Mouse (Mus musculus) hematopoietic stem cell, adult 5-6 weeks (primary cell): ENCODE measurements around the gene Arl5c. TPM values are rescaled to one million over a fixed set of nuclear protein-coding genes. Genes with fewer than 3 reads are reported as not detected.

ENCODE experiments used
- ATAC-seq, 2 experiments: fragments of 125-278 bp in 1 of 2; replicated peaks in 1 of 2; 2 replicates each; pipeline ENCODE4 v1.8.0; 2016 to 2017; ENCODE audit warnings: inconsistent platforms in 2 of 2, mild to moderate bottlenecking in 2 of 2, moderate number of reproducible peaks in 2 of 2, low read depth in 1 of 2, moderate TSS enrichment in 1 of 2; ENCODE audit not compliant: low FRiP score in 2 of 2, poor library complexity in 2 of 2, severe bottlenecking in 2 of 2, insufficient read depth in 1 of 2, low TSS enrichment in 1 of 2
- total RNA-seq: library from RNA; stranded (forward); fragments of 172-1452, 232-1000 nt; gene quantifications from 2 replicates; pipeline ENCODE4 v1.2.3, GENCODE M21; 2017

Arl5c gene
- total RNA-seq, 1 experiment from 2014 or later: 1.3 TPM

GRCm38 (mm10) chr11:98021565-98022252 is 25.7 kb upstream of the Arl5c start:
- no peak for ATAC-seq

DNA sequence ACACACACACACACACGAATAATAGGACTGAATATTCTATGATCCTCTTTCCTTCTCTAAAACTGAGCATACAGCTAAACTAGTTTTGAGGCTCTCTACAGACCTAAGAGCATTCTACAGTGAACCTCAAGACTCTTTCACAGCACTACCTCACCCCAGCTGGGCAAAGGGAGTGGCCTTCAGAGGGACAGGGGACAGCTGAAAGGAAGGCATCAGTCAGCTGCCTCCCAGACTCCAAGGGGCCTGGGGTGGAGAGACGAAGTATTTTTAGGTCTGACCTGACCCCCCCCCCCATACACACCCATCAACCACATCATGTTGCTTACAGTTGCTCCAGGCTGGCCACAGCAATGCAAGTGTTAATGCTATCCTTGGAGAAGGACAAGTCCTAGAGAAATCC is 25.1 kb upstream of the Arl5c start:
- no peak for ATAC-seq

DNA sequence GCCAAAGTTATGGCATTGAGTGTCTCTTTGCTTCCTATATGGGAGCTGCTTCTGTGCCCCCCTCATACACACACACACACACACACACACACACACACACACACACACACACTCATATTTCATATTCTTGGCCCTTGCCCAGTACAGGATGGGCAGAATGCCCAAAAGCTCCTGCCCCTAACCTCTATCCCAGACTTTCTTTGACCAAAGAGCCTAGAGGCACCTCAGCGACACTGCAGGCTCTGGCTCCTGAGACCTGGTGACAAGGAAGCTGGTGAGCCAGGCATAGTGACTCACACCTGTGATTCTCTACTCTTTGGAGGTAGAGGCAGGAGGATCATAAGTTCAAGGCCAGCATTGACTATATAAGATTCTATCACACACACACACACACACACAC is 24.7 kb upstream of the Arl5c start:
- no peak for ATAC-seq

DNA sequence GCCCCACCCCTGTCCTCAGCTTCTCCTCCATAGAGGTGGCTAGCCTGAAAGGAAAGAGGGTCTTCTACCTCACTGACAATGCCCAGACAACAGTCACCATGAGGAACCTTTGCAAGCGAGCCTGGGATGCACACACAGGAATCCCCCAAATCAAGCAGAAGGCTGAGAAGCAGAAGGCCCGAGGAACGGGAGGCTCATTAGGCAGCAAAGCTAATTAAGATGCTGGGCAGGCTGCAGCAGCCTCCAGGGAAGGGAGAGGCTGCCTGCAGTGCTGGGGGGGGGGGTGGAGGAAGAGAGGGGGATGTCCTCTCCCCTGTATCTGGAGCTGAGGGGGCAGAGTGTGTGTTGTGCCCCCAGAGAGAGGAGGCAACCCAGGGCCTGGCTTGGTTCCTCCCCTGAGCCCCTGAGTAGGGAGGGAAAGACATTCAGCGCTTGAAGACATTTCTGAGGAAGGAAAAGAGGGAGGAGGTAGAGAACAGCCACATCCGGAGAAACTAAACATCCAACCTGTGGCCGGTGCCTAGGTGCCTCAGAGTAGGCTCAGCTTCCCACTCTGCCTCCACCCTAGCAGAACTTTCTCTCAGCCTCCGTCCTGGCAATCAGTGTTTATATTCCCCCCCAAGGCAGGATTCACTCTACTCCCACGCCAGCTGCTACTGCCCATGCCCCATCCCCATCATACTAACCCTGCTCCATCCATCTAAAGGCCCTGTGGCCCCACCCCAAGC is 24.1 kb upstream of the Arl5c start:
- peak; percentile 21 to 30; a peak in 2 of 4 replicates for ATAC-seq

DNA sequence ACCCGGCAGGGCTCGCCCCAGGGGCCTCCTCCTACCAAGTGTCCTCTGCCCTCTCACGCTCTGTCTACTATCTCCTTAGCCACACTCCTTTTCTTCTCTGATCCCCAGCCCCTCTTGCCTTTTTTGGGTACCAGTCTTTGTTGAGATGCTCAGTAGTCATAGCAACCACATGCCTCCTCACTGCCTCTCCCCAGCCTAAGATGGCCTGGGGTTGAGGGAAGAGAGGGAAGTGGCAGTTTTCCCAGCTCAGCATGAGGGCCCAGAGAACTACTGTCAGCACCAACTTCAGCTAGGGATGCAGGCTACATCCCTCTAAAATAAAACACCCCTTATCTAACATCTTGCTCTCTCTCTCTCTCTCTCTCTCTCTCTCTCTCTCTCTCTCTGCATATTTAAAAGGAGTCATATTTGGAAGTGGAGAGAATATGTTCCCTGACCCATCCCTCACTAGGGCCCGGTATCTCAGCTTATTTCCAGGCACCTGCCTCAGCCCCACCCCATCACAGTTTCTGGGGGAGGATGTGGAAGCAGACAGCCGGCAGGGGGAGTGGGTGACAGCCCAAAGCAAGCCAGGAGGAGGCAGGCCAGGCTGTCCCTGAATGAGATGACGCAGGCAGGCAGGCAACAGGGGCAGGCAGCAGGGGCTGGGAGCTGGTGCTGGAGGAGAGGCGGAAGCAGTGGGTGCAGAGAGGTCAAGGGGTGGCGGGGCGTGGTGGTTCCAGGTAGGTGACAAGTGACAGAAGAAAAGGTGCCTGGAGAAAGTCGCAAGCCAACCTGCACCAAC is 23.1 kb upstream of the Arl5c start:
- peak; percentile 35 to 50; a peak in 2 of 4 replicates for ATAC-seq

GRCm38 (mm10) chr11:98018222-98018621 is 22.2 kb upstream of the Arl5c start:
- no peak for ATAC-seq

DNA sequence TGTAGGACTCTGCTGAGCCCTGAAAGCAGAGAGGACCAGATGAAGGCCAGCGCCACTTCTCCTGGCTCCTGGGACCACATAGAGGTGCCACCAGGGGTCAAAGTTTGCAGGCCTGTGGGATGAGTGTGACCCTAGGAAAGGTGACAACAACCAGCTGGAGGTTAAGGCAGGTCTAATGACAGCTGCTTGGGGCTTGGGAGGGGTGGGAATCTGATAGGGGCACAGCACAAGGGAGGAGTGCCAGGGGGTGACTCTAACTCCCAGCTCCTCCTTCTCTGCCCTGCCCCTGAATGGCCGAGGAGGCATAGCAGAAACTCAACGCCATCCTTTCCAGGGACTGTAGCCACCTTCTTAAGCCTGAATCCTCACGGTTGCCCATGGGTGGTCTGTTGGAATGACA is 20.8 kb upstream of the Arl5c start:
- no peak for ATAC-seq

GRCm38 (mm10) chr11:98016177-98016576 is 20.2 kb upstream of the Arl5c start:
- ATAC-seq: no peak

DNA sequence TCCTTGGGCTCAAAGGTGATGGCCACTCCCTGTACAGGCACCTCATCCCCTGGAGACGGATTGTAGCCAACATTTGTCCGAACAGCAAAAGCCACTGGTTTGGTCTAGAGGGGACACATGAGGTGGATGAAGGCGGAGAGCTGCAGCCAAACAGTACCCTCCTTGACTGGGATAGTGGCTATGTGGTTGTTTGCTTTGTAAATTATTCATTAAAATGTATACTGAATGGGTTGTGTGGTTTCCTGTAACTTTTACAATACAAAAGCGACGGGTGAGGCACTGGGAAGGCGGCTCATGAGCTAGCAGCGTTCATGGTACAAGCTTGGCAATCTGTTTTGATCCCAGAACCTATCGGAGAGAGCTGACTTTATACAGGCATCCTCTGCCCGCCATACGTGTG is 16.9 kb upstream of the Arl5c start:
- no peak for ATAC-seq

- no peak for ATAC-seq
These were observed 15.7 kb upstream of the Arl5c start for GRCm38 (mm10) chr11:98011716-98012115.

DNA sequence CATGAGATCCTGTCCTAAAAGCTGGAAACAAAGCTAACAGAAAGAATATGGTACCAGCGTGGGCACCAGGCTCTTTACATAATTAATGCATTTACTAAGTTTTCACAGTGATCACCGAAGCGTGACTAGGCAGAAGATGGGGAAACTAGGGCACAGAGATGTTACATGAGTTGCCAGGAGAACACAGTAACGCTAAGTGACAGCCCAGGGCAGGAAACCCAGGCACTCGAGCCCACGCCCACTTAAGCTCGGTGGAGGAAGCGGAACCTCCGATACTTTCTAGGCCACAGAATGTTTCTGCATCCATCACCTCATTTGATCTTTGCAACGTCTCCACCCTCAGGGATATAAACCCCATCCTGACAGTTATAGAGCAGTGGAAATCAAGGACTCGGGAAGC is 12.1 kb upstream of the Arl5c start:
- ATAC-seq: peak; percentile 50 to 65

DNA sequence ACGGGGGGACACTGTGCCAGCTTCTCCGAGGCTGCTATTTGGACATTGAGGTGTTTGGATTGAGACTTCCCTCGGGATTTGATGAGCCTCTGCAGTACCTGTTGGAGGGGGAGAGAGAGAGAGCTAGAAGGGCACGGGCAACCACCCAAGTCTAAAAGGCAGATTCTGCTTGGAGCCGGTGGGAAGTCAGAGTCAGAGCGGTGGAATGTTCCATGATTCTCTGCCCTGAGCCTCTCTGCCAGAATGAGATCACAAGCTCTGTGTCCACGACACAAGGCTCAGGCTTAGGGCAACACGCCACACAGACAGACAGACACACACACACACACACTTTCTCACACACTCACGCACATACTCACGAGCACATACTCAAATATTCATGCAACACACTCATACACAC is 9.7 kb upstream of the Arl5c start:
- no peak for ATAC-seq

DNA sequence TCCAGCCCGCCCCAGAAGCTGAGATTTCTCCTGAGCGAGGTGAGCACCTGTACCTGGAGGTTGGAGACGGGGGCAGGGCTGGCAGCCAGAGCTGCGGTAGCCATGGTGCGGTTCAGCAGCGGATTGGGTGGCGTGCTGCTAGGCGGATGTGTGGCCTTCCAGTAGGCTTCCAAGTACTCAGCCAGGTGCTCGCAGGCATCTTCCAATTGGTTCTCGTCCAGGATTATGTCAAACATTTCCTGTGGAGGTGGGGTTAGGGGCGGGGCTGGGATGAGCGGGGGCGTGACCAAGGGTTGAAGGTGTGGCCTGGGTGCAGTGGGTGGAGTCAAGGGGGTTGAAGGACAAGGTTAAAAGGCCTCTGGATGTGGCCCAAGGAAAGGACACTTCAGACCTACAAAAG is 9.1 kb upstream of the Arl5c start:
- no peak for ATAC-seq

GRCm38 (mm10) chr11:98004161-98004560 is 8.2 kb upstream of the Arl5c start:
- ATAC-seq: no peak

DNA sequence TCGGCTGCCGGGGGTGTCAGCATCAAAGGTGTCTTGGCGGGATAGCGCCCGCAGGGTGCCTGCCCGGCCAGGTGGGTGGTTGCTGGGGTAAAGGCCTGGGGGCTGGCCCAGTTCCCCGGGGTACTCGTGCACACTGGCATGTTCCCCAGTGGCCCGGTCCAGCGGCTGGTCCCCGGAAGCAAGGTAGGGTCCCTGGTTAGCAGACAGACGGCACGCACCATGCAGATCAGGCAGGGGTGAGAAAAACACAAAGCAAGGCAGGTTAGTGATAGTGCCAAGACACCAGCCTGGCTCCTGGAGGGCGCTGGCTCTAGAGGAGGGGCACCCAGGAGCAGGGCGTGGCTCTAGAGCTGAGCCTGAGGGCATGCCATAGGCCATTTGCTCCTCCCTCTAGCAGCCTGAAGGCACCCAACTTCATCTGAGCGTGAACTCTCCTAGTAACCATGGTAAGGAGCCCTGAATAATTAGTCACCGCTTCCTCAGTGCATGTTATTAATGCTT is 7.2 kb upstream of the Arl5c start:
- no peak for ATAC-seq

DNA sequence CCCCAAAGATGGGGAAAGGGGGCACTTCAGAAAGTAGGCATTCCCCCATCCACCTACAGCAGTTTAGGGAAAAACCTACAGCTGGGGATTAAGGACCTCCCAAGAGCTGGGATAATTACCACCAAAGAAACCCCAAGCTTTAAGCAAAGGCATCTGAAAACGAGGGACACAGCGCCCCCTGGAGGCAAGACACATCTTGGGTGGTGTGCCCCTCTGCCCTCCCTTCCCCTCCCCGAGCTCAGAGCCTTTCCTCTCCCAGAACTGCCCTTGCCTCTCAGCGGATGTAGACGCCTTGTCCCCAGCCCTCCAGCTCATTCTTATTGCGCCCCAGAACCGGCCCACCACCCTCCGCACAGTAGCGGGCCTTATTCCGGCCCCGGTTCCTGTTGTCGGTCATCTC is 6.6 kb upstream of the Arl5c start:
- peak; percentile 32 to 39; a peak in 2 of 4 replicates for ATAC-seq

- ATAC-seq: no peak
These were observed 6.0 kb upstream of the Arl5c start for GRCm38 (mm10) chr11:98001986-98002385.

GRCm38 (mm10) chr11:98001351-98001824 is 5.4 kb upstream of the Arl5c start:
- no peak for ATAC-seq
